Mouse (Mus musculus) small intestine, adult 2 months (tissue): Measurements from ENCODE around the gene Ccdc78. TPM values are rescaled to one million over a fixed set of nuclear protein-coding genes. Genes with fewer than 3 reads are reported as not detected.
"Not testable (repeated sequence)": the region's sequence is repeated elsewhere in the genome, so short reads cannot be mapped to it uniquely, and the experiment has no call there.

ENCODE experiments used
- H3K27ac ChIP-seq: fragments of 200-500 bp; 2 replicates; pipeline ENCODE4 v1.5.1; 2012; ENCODE audit warnings: low read depth, low read length, control low read depth, inconsistent platforms; ENCODE audit not compliant: insufficient read depth
- H3K27me3 ChIP-seq: fragments of 200-500 bp; 2 replicates; pipeline ENCODE4 v1.6.1; 2012; ENCODE audit warnings: mild to moderate bottlenecking, moderate library complexity, low read length, inconsistent platforms; ENCODE audit not compliant: control insufficient read depth, insufficient read depth
- H3K36me3 ChIP-seq: fragments of 200-500 bp; 2 replicates; pipeline ENCODE4 v1.6.1; 2012; ENCODE audit warnings: mild to moderate bottlenecking, low read length, control low read depth, inconsistent platforms; ENCODE audit not compliant: control insufficient read depth, insufficient read depth
- H3K4me1 ChIP-seq: fragments of 200-500 bp; 2 replicates; pipeline ENCODE4 v1.6.1; 2012; ENCODE audit warnings: low read length, inconsistent platforms, mixed read lengths; ENCODE audit not compliant: control insufficient read depth, insufficient read depth, insufficient read length
- H3K4me3 ChIP-seq: fragments of 200-500 bp; 2 replicates; pipeline ENCODE4 v1.5.1; 2012; ENCODE audit warnings: low read depth, mild to moderate bottlenecking, control low read depth, inconsistent platforms, low read length, moderate library complexity
- CTCF ChIP-seq: fragments of 200-500 bp; IDR thresholded peaks from 2 replicates; pipeline ENCODE4 v1.5.1; 2012; ENCODE audit warnings: low read depth, mild to moderate bottlenecking, control low read depth, inconsistent platforms, low read length, moderate library complexity, mixed read lengths; ENCODE audit not compliant: insufficient replicate concordance, insufficient read length; ENCODE audit errors: extremely low read depth
- POLR2A ChIP-seq: fragments of 200-500 bp; IDR thresholded peaks from 2 replicates; pipeline ENCODE4 v1.6.1; 2012; ENCODE audit warnings: low read depth, mild to moderate bottlenecking, control low read depth, inconsistent platforms, low read length, moderate library complexity
- WGBS: fragments of 180-500 bp; shearing (Covaris S2); methylation state at CpG from one replicate; pipeline ENCODE4 v1.1.7; 2018; 5-methylcytosine and 5-hydroxymethylcytosine counted together
- polyA plus RNA-seq: library from polyadenylated mRNA; depleted of rRNA; stranded (reverse); fragments of >200 nt; gene quantifications from 2 replicates; pipeline ENCODE4 v1.2.3, GENCODE M21; 2012

The Ccdc78 gene
- polyA plus RNA-seq, 1 experiment: 0.06 TPM

- Histone ChIP-seq H3K4me1 (peaks cover 3% of the 10 kb centered on the region), H3K4me3 (no peak overlapping the region), H3K27me3 (peaks cover 24% of the 10 kb centered on the region), H3K36me3 (no peaks in the 10 kb centered on the region), H3K27ac (no peak overlapping the region)
- TF ChIP-seq CTCF (no peak), POLR2A (no peak)
- 69% methylated on average over 4 of the region's 4 CpGs for WGBS
Observed at GRCm38 (mm10) chr17:25806507-25806906, 20.1 kb downstream of the Ccdc78 start.

- H3K4me1 ChIP-seq, H3K36me3 ChIP-seq, H3K27ac ChIP-seq, H3K4me3 ChIP-seq: not testable (repeated sequence)
- WGBS: 36% methylated on average over 2 of the region's 2 CpGs
- H3K27me3 ChIP-seq: peaks cover 24% of the 10 kb centered on the region
Observed at GRCm38 (mm10) chr17:25807452-25807851, 21.1 kb downstream of the Ccdc78 start.

- TF ChIP-seq CTCF (no peak), POLR2A (no peak)
- 44% methylated on average over 5 of the region's 5 CpGs for WGBS
- H3K36me3 ChIP-seq: no peaks in the 10 kb centered on the region
- no peak overlapping the region for H3K27ac ChIP-seq
- H3K27me3 ChIP-seq: peaks cover 19% of the 10 kb centered on the region
- no peak overlapping the region for H3K4me3 ChIP-seq
- peaks cover 3% of the 10 kb centered on the region for H3K4me1 ChIP-seq
Observed at GRCm38 (mm10) chr17:25808028-25808427, 21.6 kb downstream of the Ccdc78 start.

GRCm38 (mm10) chr17:25808789-25809605, 22.6 kb downstream of the Ccdc78 start, which contains the start of gene Fbxl16:
Gene Fbxl16, plus strand, starts transcription at chr17:25809085.
- H3K36me3 ChIP-seq: no peaks in the 10 kb centered on the region
- TF ChIP-seq CTCF (no peak), POLR2A (no peak)
- H3K27me3 ChIP-seq: peaks cover 18% of the 10 kb centered on the region
- peaks cover 3% of the 10 kb centered on the region for H3K4me1 ChIP-seq
- H3K4me3 ChIP-seq: peak within 1 kb of the TSS; percentile 59
- WGBS: under 1% methylated on average over 94 of the region's 100 CpGs
- no peak within 1 kb of the TSS for H3K27ac ChIP-seq

GRCm38 (mm10) chr17:25809606-25810340, 23.4 kb downstream of the Ccdc78 start:
- 11% methylated on average over 25 of the region's 25 CpGs for WGBS
- Histone ChIP-seq H3K36me3 (no peaks in the 10 kb centered on the region), H3K4me3 (peak overlapping the region; percentile 59), H3K27ac (no peak overlapping the region), H3K4me1 (peaks cover 3% of the 10 kb centered on the region), H3K27me3 (peaks cover 16% of the 10 kb centered on the region)
- TF ChIP-seq POLR2A (no peak), CTCF (no peak)

- Histone ChIP-seq H3K27ac (no peak overlapping the region), H3K4me1 (peaks cover 3% of the 10 kb centered on the region), H3K4me3 (no peak overlapping the region), H3K27me3 (peaks cover 16% of the 10 kb centered on the region), H3K36me3 (no peaks in the 10 kb centered on the region)
- WGBS: 64% methylated on average over 4 of the region's 4 CpGs
- TF ChIP-seq POLR2A (no peak), CTCF (no peak)
Observed at GRCm38 (mm10) chr17:25810890-25811289, 24.5 kb downstream of the Ccdc78 start.

GRCm38 (mm10) chr17:25813471-25813870, 27.1 kb downstream of the Ccdc78 start:
- WGBS: 2% methylated on average over 20 of the region's 20 CpGs
- TF ChIP-seq POLR2A (no peak), CTCF (peak; percentile 45; the same call in 1 of the 2 replicates)
- no peak overlapping the region for H3K27ac ChIP-seq
- H3K27me3 ChIP-seq: peaks cover 15% of the 10 kb centered on the region
- H3K4me3 ChIP-seq: no peak overlapping the region
- peaks cover 3% of the 10 kb centered on the region for H3K4me1 ChIP-seq
- no peaks in the 10 kb centered on the region for H3K36me3 ChIP-seq

- Histone ChIP-seq H3K4me3 (no peak overlapping the region), H3K27ac (no peak overlapping the region), H3K36me3 (no peaks in the 10 kb centered on the region), H3K27me3 (peaks cover 14% of the 10 kb centered on the region; the same call in 1 of the 2 replicates), H3K4me1 (peaks cover 7% of the 10 kb centered on the region)
- TF ChIP-seq POLR2A (no peak), CTCF (no peak)
- WGBS: 81% methylated on average over 11 of the region's 11 CpGs
Observed at GRCm38 (mm10) chr17:25817662-25818061, 31.3 kb downstream of the Ccdc78 start.
